Mouse (Mus musculus) lung, adult 2 months (tissue): ENCODE data around the gene Rplp1. TPM values are rescaled to one million over a fixed set of nuclear protein-coding genes. Genes with fewer than 3 reads are reported as not detected.

Source experiments
- DNase-seq: peaks from one replicate; pipeline ENCODE4 v3.0.0; 2022
- H3K4me1 ChIP-seq: fragments of 200-500 bp; 2 replicates; pipeline ENCODE4 v1.6.1; 2011; ENCODE audit warnings: low read length; ENCODE audit not compliant: control insufficient read depth, insufficient read depth
- H3K4me3 ChIP-seq: fragments of 200-500 bp; replicated peaks from 2 replicates; pipeline ENCODE3; 2011; ENCODE audit warnings: low read depth, mild to moderate bottlenecking, control low read depth, low read length; ENCODE audit errors: extremely low read depth
- CTCF ChIP-seq: fragments of 200-500 bp; IDR thresholded peaks from 2 replicates; pipeline ENCODE4 v1.5.1; 2011; ENCODE audit warnings: mild to moderate bottlenecking, low read length, control low read depth; ENCODE audit not compliant: insufficient read depth
- POLR2A ChIP-seq: fragments of 200-500 bp; IDR thresholded peaks from 2 replicates; pipeline ENCODE4 v1.6.1; 2011; ENCODE audit warnings: low read depth, mild to moderate bottlenecking, control low read depth, low read length, borderline replicate concordance; ENCODE audit errors: extremely low read depth
- WGBS: fragments of 180-500 bp; shearing (Covaris S2); methylation state at CpG from one replicate; pipeline ENCODE4 v1.1.7; 2018; 5-methylcytosine and 5-hydroxymethylcytosine counted together
- polyA plus RNA-seq: library from polyadenylated mRNA; depleted of rRNA; stranded (reverse); fragments of >200 nt; gene quantifications from 2 replicates; pipeline ENCODE4 v1.2.3, GENCODE M21; 2012

Gene Rplp1
- polyA plus RNA-seq, 1 experiment, result 6,011 TPM

DNA sequence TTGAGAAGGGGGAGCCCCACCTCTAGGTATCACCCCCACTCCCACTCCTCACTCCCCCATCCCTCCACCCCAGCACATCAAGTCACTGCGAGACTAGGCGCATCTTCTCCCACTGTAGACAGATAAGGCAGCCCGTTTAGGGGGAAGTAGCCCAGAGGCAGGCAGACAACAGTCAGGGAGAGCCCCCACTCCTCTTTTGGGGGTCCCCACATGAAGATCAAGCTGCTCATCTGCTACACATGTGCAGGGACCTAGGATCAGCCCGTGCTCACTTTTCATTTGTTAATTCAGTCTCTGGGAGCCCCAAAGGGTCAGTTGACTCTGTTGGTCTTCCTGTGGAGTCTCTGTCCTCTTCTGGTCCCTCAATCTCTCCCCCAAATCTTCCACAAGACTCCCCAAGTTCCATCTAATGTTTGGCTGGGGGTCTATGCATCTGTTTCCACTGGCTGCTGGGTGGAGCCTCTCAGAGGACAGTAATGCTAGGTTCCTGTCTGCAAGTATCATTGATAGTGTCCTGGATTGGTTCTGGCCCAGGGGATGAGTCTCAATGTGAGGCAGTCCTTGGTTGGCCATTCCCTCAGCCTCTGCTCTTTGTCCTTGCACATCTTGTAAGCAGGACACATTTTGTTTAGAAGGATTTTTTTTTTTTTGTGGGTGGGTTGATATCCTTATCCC is 6.6 kb downstream of the Rplp1 start:
- WGBS, result 84% methylated on average over 4 of the region's 4 CpGs
- no peak for DNase-seq
- TF ChIP-seq CTCF (no peak), POLR2A (no peak)
- Histone ChIP-seq H3K4me3 (no peak overlapping the region), H3K4me1 (peaks cover 2% of the 10 kb centered on the region; the same call in 1 of the 2 replicates)

DNA sequence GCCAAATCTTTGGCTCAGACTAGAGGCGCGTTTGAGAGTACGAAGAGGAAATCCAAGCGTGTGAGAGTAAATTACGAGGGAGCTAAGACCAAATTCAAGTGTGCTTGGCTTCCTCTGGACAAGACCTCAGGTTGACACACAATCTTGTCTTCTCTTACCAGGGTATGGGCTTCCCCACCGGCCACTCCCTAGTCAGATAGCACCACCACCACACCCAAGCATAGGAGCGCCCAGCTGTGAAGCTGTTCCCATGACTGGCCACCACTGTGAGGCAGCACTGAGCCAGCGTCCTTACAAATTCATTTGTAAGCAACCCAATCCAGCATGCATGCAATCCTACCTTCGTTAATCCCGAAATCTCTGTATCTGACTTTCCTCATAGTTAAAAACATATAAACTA is 7.4 kb downstream of the Rplp1 start:
- Histone ChIP-seq H3K4me3 (no peak overlapping the region), H3K4me1 (peaks cover 2% of the 10 kb centered on the region; the same call in 1 of the 2 replicates)
- TF ChIP-seq POLR2A (no peak), CTCF (peak; percentile 70)
- 61% methylated on average over 10 of the region's 10 CpGs for WGBS
- DNase-seq, result peak; percentile 47

DNA sequence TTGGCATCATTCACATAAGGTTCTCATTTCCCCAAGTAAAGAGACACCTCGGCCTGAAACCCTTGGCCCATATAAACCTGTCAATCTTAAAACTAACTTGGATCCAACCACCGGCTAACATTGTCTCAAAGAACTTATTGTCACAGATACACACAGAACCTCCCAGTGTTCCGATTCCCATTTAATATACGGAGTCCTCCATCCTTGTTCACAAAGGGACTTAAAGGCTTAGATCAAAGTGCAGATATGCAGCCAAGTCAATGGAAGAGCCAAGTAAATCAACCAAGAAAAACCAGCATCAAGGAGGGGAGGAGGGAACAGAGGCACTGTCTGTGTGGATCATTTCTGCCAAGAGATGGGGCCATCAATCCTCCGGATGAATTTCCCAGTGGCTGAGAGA is 8.8 kb downstream of the Rplp1 start:
- DNase-seq, result no peak
- H3K4me3 ChIP-seq, result no peak overlapping the region
- H3K4me1 ChIP-seq, result peaks cover 2% of the 10 kb centered on the region; the same call in 1 of the 2 replicates
- no peak for TF ChIP-seq CTCF
- TF ChIP-seq POLR2A, result no peak
- 68% methylated on average over 5 of the region's 5 CpGs for WGBS

GRCm38 (mm10) chr9:61904201-61904600 is 10.1 kb downstream of the Rplp1 start:
- TF ChIP-seq CTCF, result no peak
- no peak for TF ChIP-seq POLR2A
- Histone ChIP-seq H3K4me1 (peaks cover 2% of the 10 kb centered on the region; the same call in 1 of the 2 replicates), H3K4me3 (no peak overlapping the region)
- no peak for DNase-seq
- whole genome bisulfite sequencing, result 29% methylated on average over 7 of the region's 7 CpGs

DNA sequence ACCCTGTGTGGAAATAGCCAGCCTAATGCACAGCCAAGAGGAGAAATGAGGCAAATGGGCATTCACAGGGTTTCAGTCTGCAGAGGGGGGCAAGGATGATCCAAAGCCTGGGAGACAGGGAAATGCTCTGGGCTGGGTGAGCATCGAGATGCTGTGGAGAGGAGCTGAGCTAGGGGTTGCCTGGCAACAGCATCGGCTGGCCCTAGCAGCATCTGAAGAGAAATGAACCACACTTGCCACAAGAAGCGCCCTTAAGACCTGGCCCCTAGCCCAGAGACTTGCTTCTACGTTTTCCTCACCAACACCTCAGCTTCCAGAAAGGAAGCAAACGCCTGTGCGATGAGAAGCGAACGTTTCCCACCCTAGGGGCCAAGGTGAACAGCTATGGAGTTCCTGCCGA is 11.9 kb downstream of the Rplp1 start:
- no peak for TF ChIP-seq CTCF
- TF ChIP-seq POLR2A, result no peak
- WGBS, result 26% methylated on average over 9 of the region's 9 CpGs
- H3K4me1 ChIP-seq, result peaks cover 2% of the 10 kb centered on the region; the same call in 1 of the 2 replicates
- no peak overlapping the region for H3K4me3 ChIP-seq
- DNase-seq, result no peak

GRCm38 (mm10) chr9:61901574-61901973 is 12.8 kb downstream of the Rplp1 start:
- TF ChIP-seq POLR2A (no peak), CTCF (no peak)
- peaks cover 2% of the 10 kb centered on the region; the same call in 1 of the 2 replicates for H3K4me1 ChIP-seq
- no peak for DNase-seq
- H3K4me3 ChIP-seq, result no peak overlapping the region
- WGBS, result 71% methylated on average over 4 of the region's 4 CpGs

DNA sequence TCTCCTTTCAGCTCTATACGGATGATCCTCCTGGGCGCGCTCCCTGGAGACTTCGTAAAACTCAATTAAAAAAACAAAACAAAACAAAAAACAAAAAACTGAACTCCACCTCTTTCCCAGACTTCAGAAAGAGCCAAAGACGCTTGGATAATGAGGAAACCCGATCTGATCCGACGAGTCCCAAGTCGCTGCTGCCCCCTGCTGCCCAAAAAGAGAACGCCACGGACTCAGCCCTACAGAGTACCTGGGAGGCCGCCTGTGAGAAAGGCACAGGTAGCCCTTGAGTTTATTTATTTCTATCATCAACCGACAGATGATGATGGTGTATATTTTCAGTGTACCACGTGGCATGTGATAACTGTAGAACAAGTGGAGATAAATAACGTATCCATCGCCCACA is 14.5 kb downstream of the Rplp1 start:
- peak; percentile 82 for DNase-seq
- peak; percentile 76 for TF ChIP-seq CTCF
- no peak for TF ChIP-seq POLR2A
- H3K4me3 ChIP-seq, result no peak overlapping the region
- no peaks in the 10 kb centered on the region for H3K4me1 ChIP-seq
- 10% methylated on average over 16 of the region's 16 CpGs for WGBS

DNA sequence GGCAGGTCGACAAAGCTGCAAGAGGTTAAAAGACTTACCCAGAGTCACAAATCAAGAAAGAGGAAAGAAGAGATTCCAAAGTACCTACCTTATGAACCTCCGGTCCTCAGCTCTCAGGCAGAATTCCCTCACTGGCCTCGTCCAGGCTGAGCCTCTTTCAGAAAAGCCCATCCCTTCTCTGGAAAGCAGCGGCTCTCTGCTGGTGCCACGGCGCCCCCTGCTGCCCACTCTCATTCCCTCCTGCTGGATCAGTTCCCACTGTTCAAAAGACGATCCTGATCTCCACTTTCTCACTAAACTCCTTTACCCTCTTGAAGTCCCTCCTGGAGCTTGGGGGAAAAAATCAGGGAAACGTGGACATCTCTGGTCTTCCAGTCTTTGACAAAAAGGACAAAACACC is 15.9 kb downstream of the Rplp1 start:
- peak; percentile 73 for TF ChIP-seq CTCF
- TF ChIP-seq POLR2A, result no peak
- 3% methylated on average over 8 of the region's 8 CpGs for WGBS
- DNase-seq, result peak; percentile 76
- Histone ChIP-seq H3K4me1 (no peaks in the 10 kb centered on the region), H3K4me3 (no peak overlapping the region)

GRCm38 (mm10) chr9:61895014-61895413 is 19.3 kb downstream of the Rplp1 start:
- no peak for DNase-seq
- Histone ChIP-seq H3K4me1 (no peaks in the 10 kb centered on the region), H3K4me3 (no peak overlapping the region)
- TF ChIP-seq POLR2A (no peak), CTCF (no peak)
- 53% methylated on average over 8 of the region's 8 CpGs for WGBS

DNA sequence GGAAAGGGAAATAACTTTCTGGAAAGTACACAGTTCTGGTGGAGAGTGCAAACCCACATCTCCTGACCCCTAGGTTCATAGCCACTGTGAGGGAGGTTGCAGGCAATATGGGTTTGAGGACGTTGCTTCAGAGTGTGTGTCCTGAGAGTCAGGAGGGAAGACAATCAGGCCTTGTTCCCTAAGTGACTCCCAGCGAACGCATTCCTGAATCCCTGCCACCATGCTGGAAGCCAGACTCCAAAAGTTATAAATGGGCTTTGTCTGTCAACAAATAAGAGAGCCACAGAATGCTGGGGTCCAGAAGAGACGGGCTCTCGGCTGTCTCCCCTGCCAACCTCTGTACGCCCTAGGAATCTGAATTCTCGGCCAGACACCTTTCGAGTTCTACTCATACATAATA is 24.5 kb downstream of the Rplp1 start:
- TF ChIP-seq POLR2A (no peak), CTCF (no peak)
- Histone ChIP-seq H3K4me1 (no peaks in the 10 kb centered on the region), H3K4me3 (no peak overlapping the region)
- no peak for DNase-seq
- WGBS, result 53% methylated on average over 8 of the region's 8 CpGs
